Mouse (Mus musculus): ENCODE measurements around the gene Brd3.

DNA sequence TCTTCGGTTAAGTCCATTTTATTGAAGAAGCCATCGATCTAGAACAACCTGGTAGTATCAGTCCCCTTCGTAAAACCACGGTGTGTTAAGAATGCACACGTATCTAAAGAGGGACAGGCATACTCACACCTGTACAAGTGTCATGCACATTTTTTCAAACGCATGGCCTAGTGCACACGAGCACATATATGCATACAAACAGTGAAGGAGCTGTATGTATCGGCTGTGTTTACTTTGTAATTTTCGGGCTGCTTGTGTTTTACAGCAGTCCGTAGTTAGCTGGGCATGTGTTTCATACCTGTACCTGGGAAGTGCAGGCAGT, 33.0 kb upstream of the Brd3 start:
- TF ChIP-seq CTCF (IDR thresholded peaks at IDR 0.05; ENCODE audit: extremely low read depth, insufficient read depth, low read length) (no peak), POLR2A (IDR thresholded peaks at IDR 0.05; ENCODE audit: extremely low read depth, insufficient read depth, low read length) (no peak)
